In the genomic region with DNA sequence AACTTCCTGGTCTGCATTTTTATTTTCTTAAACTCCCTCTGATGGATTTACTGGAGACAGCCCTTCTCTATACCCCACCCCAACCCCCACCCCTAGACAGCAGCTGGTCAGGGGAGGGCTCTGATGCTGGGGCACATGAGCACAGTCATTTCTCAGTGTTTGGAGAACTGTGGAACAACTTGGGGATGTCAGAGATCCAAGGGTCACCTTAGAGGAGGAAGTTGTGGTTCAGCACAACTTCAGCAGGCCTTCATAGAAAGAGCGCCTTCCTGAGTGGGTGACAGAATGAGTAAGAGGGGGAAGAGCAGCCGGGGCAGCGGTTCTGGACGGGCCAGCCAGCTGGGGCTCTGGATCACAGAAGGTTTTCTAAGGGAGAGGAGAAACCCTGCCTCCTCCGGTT, we compare ENCODE assay signal across 21 mouse cellular contexts.
DNase-seq lines count a peak whose midpoint lies in the region; ATAC-seq and TF ChIP-seq lines count a peak whose summit lies in the region.
"Had no signal": no experiment of that assay in that cellular context is flagged by ENCODE, and none has a peak within 500 bp of the region (broad histone marks: within the 10 kb centered on the region; RNA-seq: fewer than 3 reads in every experiment).

No protein-coding gene starts in this region.

- no peak for TF ChIP-seq CTCF in lung, postnatal 0 days (IDR thresholded peaks at IDR 0.05)

- 63% methylated on average over 5 of the region's 5 CpGs for WGBS in lung, postnatal 0 days

- no peak overlapping the region for H3K9ac ChIP-seq in lung, postnatal 0 days (replicated peaks; ENCODE audit: low read depth)
- H3K9ac ChIP-seq: embryonic facial prominence, embryonic 13.5 days; forebrain, embryonic 15.5 days; hindbrain, embryonic 14.5 days; intestine, embryonic 15.5 days; liver, embryonic 15.5 days; neural tube, embryonic 13.5 days; stomach, embryonic 15.5 days had no signal

- ATAC-seq in frontal cortex, adult (ENCODE audit: low TSS enrichment), result 0 out of 2 replicates have a peak, but pooled peaks have one; percentile 6
- ATAC-seq in lung, postnatal 0 days, result no peak
- ATAC-seq in erythroid progenitor cell, adult 5-6 weeks (replicated peaks; ENCODE audit: low FRiP score, poor library complexity, severe bottlenecking), result no peak
- ATAC-seq: forebrain, embryonic 15.5 days; intestine, embryonic 15.5 days had no signal

- no peak overlapping the region for H3K4me2 ChIP-seq in lung, postnatal 0 days (replicated peaks; ENCODE audit: low read depth, low read length)
- H3K4me2 ChIP-seq: embryonic facial prominence, embryonic 13.5 days; forebrain, embryonic 15.5 days; hindbrain, embryonic 14.5 days; intestine, embryonic 15.5 days; liver, embryonic 15.5 days; neural tube, embryonic 13.5 days; stomach, embryonic 15.5 days had no signal

- no peak for DNase-seq in frontal cortex, postnatal 36 days (ENCODE audit: low spot score in 2 of 2)
- DNase-seq in lung, postnatal 0 days (ENCODE audit: low spot score), result peak; percentile 20
- no peak for DNase-seq in lung, postnatal 14 days
- DNase-seq in kidney, postnatal 14 days, result peak; percentile 15
- no peak for DNase-seq in cerebellum, postnatal 14 days
- DNase-seq: adrenal gland, postnatal 36 days; cerebellum, adult 2 months; gastrocnemius, postnatal 36 days; layer of hippocampus, postnatal 36 days; midbrain, embryonic 14.5 days had no signal

- no peaks in the 10 kb centered on the region for H3K9me3 ChIP-seq in lung, postnatal 0 days (ENCODE audit: low read length)
- H3K9me3 ChIP-seq: embryonic facial prominence, embryonic 13.5 days; forebrain, embryonic 15.5 days; intestine, embryonic 15.5 days; liver, embryonic 15.5 days; megakaryocyte, embryonic 14.5 days; neural tube, embryonic 13.5 days; stomach, embryonic 15.5 days had no signal

- no peak for TF ChIP-seq EP300 in lung, postnatal 0 days (IDR thresholded peaks at IDR 0.05)

- no peak overlapping the region for H3K4me3 ChIP-seq in lung, postnatal 0 days (ENCODE audit: low read depth, low read length)
- H3K4me3 ChIP-seq: embryonic facial prominence, embryonic 13.5 days; forebrain, embryonic 15.5 days; intestine, embryonic 15.5 days; layer of hippocampus, adult 2 months; liver, embryonic 15.5 days; megakaryocyte, embryonic 14.5 days; neural tube, embryonic 13.5 days; stomach, embryonic 15.5 days had no signal

- H3K36me3 ChIP-seq in lung, postnatal 0 days (ENCODE audit: insufficient read depth, low read length), result no peaks in the 10 kb centered on the region
- H3K36me3 ChIP-seq: embryonic facial prominence, embryonic 13.5 days; forebrain, embryonic 15.5 days; intestine, embryonic 15.5 days; liver, embryonic 15.5 days; neural tube, embryonic 13.5 days; stomach, embryonic 15.5 days had no signal

- H3K4me1 ChIP-seq in lung, postnatal 0 days (ENCODE audit: insufficient read depth, low read depth, low read length), result no peaks in the 10 kb centered on the region
- H3K4me1 ChIP-seq: intestine, embryonic 15.5 days; stomach, embryonic 15.5 days had no signal

- H3K27me3 ChIP-seq in lung, postnatal 0 days (replicated peaks; ENCODE audit: insufficient read depth, low read length), result no peaks in the 10 kb centered on the region
- H3K27me3 ChIP-seq: embryonic facial prominence, embryonic 13.5 days; forebrain, embryonic 15.5 days; intestine, embryonic 15.5 days; liver, embryonic 15.5 days; megakaryocyte, embryonic 14.5 days; neural tube, embryonic 13.5 days; stomach, embryonic 15.5 days had no signal

- H3K27ac ChIP-seq in lung, postnatal 0 days (ENCODE audit: low read length), result no peak overlapping the region
- H3K27ac ChIP-seq: embryonic facial prominence, embryonic 13.5 days; forebrain, embryonic 15.5 days; hindbrain, embryonic 14.5 days; intestine, embryonic 15.5 days; layer of hippocampus, adult 2 months; liver, embryonic 15.5 days; neural tube, embryonic 13.5 days; stomach, embryonic 15.5 days had no signal

Comparison
In these comparisons a context has a peak if more than half of its experiments do, and no peak if none do; other contexts are left out.
1. DNase-seq: peak in lung, postnatal 0 days (single experiment) and kidney, postnatal 14 days (single experiment); none in frontal cortex, postnatal 36 days (0 of 2), lung, postnatal 14 days (single experiment) and cerebellum, postnatal 14 days (0 of 2).